Mouse (Mus musculus): Measurements from ENCODE around the gene Cdk14. TPM values are rescaled to one million over a fixed set of nuclear protein-coding genes. Genes with fewer than 3 reads are reported as not detected.

The Cdk14 gene
- polyA plus RNA-seq, 1 experiment, result 2.9 TPM

GRCm38 (mm10) chr5:5359370-5359769 is 60.7 kb downstream of the Cdk14 start:
- Histone ChIP-seq H3K4me1 (ENCODE audit: control insufficient read depth, insufficient read depth, insufficient read length) (no peaks in the 10 kb centered on the region), H3K36me3 (ENCODE audit: control insufficient read depth, insufficient read depth, low read length) (no peaks in the 10 kb centered on the region), H3K27ac (ENCODE audit: insufficient read depth, low read length) (no peak overlapping the region), H3K27me3 (ENCODE audit: control insufficient read depth, insufficient read depth, low read length) (no peaks in the 10 kb centered on the region), H3K4me3 (ENCODE audit: extremely low read depth, insufficient read depth, insufficient read length) (no peak overlapping the region)
- TF ChIP-seq POLR2A (IDR thresholded peaks at IDR 0.05; ENCODE audit: low read depth, low read length) (no peak), CTCF (IDR thresholded peaks at IDR 0.05; ENCODE audit: extremely low read depth, insufficient read depth, insufficient read length, insufficient replicate concordance) (no peak)
- WGBS, result 94% methylated on average over 5 of the region's 5 CpGs
- no peak for DNase-seq (ENCODE audit: low read depth in 1 of 2, low spot score in 2 of 2)

DNA sequence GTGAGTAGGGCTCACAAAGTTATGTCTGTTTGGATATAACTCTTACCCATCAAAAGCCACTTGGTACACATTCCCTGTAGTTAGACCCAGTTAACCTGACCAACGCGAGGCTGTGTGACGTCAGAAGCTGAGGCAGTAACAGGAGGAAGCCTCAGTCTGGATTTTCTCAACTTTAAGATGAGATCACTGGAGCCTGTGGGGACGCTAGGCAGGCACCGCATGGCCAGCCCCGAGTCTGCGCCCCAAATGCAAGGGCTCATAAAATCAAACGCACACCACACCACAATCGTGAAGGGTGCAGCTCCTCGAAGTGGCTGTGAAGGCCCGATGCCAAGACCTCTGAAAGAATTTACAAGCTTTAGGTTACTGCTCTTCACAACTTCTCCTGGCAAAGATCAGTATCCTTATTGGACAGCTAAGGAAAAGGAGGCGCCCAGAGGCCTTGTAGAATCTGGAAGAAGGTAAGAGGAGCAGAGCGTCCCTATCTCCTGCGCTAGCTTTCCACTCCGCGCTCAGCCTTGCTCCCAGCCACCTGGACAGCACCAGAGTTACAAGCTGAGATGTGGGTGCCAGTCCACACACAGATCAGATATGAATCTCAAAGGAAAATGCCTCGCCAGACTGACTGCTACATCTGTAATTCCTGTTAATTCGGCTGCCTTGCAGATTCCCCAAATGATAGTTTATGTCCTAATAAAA is 61.9 kb downstream of the Cdk14 start:
- no peaks in the 10 kb centered on the region for H3K4me1 ChIP-seq (ENCODE audit: control insufficient read depth, insufficient read depth, insufficient read length)
- 88% methylated on average over 18 of the region's 18 CpGs for WGBS
- no peaks in the 10 kb centered on the region for H3K36me3 ChIP-seq (ENCODE audit: control insufficient read depth, insufficient read depth, low read length)
- TF ChIP-seq CTCF (IDR thresholded peaks at IDR 0.05; ENCODE audit: extremely low read depth, insufficient read depth, insufficient read length, insufficient replicate concordance) (no peak), POLR2A (IDR thresholded peaks at IDR 0.05; ENCODE audit: low read depth, low read length) (no peak)
- DNase-seq (ENCODE audit: low read depth in 1 of 2, low spot score in 2 of 2), result no peak
- no peak overlapping the region for H3K4me3 ChIP-seq (ENCODE audit: extremely low read depth, insufficient read depth, insufficient read length)
- H3K27ac ChIP-seq (ENCODE audit: insufficient read depth, low read length), result no peak overlapping the region; the same call in 1 of the 2 replicates
- no peaks in the 10 kb centered on the region for H3K27me3 ChIP-seq (ENCODE audit: control insufficient read depth, insufficient read depth, low read length)

DNA sequence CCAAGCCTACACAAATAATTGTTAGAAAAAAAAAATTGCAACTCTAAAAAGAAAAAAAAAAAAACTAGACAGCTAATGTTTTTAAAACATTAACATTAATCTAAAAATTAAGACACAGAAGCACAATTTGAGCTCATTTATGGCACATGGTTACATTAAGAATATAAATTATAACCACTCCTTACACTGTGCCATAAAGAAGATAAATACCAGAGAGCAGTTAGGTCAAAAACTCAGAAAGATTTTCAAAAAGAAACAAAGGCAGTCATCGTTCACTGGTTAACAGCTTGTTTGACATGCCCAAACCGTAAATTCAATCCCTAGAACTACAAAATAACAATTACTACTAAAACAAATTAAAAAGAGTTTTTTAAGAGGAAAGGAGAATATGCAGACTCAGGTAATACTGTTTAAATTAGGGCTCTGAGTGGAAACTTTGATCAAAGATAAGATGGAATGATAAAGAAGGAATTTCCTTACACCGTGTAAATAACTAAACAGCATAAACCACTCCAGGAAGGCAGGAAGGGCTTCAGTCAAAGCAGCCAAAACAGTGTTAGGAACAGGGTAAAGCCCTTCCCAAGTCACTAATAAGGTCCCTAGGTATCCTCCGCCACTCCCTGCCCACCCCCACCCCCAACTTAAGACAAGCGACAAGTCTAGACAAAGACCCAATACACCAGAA is 65.3 kb downstream of the Cdk14 start:
- TF ChIP-seq POLR2A (IDR thresholded peaks at IDR 0.05; ENCODE audit: low read depth, low read length), result no peak
- no peak for TF ChIP-seq CTCF (IDR thresholded peaks at IDR 0.05; ENCODE audit: extremely low read depth, insufficient read depth, insufficient read length, insufficient replicate concordance)
- Histone ChIP-seq H3K4me3 (ENCODE audit: extremely low read depth, insufficient read depth, insufficient read length) (no peak overlapping the region), H3K36me3 (ENCODE audit: control insufficient read depth, insufficient read depth, low read length) (no peaks in the 10 kb centered on the region), H3K4me1 (ENCODE audit: control insufficient read depth, insufficient read depth, insufficient read length) (no peaks in the 10 kb centered on the region), H3K27ac (ENCODE audit: insufficient read depth, low read length) (no peak overlapping the region), H3K27me3 (ENCODE audit: control insufficient read depth, insufficient read depth, low read length) (no peaks in the 10 kb centered on the region)
- 77% methylated on average over 5 of the region's 5 CpGs for WGBS
- no peak for DNase-seq (ENCODE audit: low read depth in 1 of 2, low spot score in 2 of 2)

DNA sequence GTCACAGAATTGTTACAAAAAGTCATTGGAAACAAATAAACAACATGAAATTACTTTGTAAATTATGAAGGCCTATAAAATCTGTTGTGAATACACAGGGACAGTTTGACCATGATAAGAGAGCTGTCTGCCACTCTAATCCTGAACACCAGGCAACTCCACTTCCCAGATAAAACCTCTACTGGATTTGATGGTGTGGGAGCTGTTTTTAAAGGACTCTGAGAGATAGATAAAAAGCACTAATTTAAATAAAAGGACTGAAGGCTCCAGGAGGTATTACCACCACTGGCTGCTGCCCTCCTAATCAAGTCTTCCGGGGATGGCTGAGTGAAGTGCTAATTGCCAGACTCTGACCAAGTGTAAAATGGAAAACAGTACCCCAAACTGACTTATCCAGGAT is 66.2 kb downstream of the Cdk14 start:
- Histone ChIP-seq H3K4me1 (ENCODE audit: control insufficient read depth, insufficient read depth, insufficient read length) (no peaks in the 10 kb centered on the region), H3K27ac (ENCODE audit: insufficient read depth, low read length) (no peak overlapping the region)
- TF ChIP-seq POLR2A (IDR thresholded peaks at IDR 0.05; ENCODE audit: low read depth, low read length) (no peak), CTCF (IDR thresholded peaks at IDR 0.05; ENCODE audit: extremely low read depth, insufficient read depth, insufficient read length, insufficient replicate concordance) (no peak)

GRCm38 (mm10) chr5:5344646-5345045 is 75.5 kb downstream of the Cdk14 start:
- H3K27me3 ChIP-seq (ENCODE audit: control insufficient read depth, insufficient read depth, low read length), result no peaks in the 10 kb centered on the region

More for the DNA sequence above, 66.2 kb downstream of the Cdk14 start:
- H3K4me3 ChIP-seq (ENCODE audit: extremely low read depth, insufficient read depth, insufficient read length), result no peak overlapping the region
- WGBS, result 81% methylated on average over 1 of the region's 1 CpGs
- DNase-seq (ENCODE audit: low read depth in 1 of 2, low spot score in 2 of 2), result no peak
- no peaks in the 10 kb centered on the region for H3K36me3 ChIP-seq (ENCODE audit: control insufficient read depth, insufficient read depth, low read length)
- no peaks in the 10 kb centered on the region for H3K27me3 ChIP-seq (ENCODE audit: control insufficient read depth, insufficient read depth, low read length)

DNA sequence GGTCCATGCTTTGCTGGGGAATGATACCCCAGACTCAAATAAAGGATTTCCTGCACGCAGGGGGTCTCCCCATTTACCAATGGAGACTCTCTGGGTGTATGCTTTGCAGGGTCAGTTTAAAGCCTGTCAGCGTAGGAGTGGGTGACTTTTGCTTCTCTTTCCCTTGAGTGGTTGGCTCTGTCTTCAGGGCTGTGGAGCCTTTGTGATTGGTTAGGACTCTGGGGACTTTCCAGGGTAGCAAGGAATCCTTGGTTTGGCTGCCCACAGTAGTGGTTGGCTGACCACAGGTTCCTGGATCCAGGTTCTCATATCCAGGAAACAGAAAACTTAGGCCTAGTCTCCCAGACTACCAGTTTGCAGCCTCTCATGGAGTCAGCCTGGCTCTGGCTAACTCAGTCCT is 76.4 kb downstream of the Cdk14 start:
- TF ChIP-seq POLR2A (IDR thresholded peaks at IDR 0.05; ENCODE audit: low read depth, low read length) (no peak), CTCF (IDR thresholded peaks at IDR 0.05; ENCODE audit: extremely low read depth, insufficient read depth, insufficient read length, insufficient replicate concordance) (no peak)
- H3K36me3 ChIP-seq (ENCODE audit: control insufficient read depth, insufficient read depth, low read length), result no peaks in the 10 kb centered on the region
- 0 out of 2 replicates have a peak overlapping the region, but pooled peaks have one; percentile 9 for H3K27ac ChIP-seq (ENCODE audit: insufficient read depth, low read length)
- 74% methylated on average over 2 of the region's 2 CpGs for WGBS
- H3K4me1 ChIP-seq (ENCODE audit: control insufficient read depth, insufficient read depth, insufficient read length), result no peaks in the 10 kb centered on the region
- no peak overlapping the region for H3K4me3 ChIP-seq (ENCODE audit: extremely low read depth, insufficient read depth, insufficient read length)
- DNase-seq (ENCODE audit: low read depth in 1 of 2, low spot score in 2 of 2), result no peak
- no peaks in the 10 kb centered on the region for H3K27me3 ChIP-seq (ENCODE audit: control insufficient read depth, insufficient read depth, low read length)

More at GRCm38 (mm10) chr5:5344646-5345045, 75.5 kb downstream of the Cdk14 start:
- H3K27ac ChIP-seq (ENCODE audit: insufficient read depth, low read length), result no peak overlapping the region
- TF ChIP-seq CTCF (IDR thresholded peaks at IDR 0.05; ENCODE audit: extremely low read depth, insufficient read depth, insufficient read length, insufficient replicate concordance) (no peak), POLR2A (IDR thresholded peaks at IDR 0.05; ENCODE audit: low read depth, low read length) (no peak)
- H3K4me3 ChIP-seq (ENCODE audit: extremely low read depth, insufficient read depth, insufficient read length), result no peak overlapping the region
- no peaks in the 10 kb centered on the region for H3K4me1 ChIP-seq (ENCODE audit: control insufficient read depth, insufficient read depth, insufficient read length)
- WGBS, result 87% methylated on average over 5 of the region's 5 CpGs
- no peak for DNase-seq (ENCODE audit: low read depth in 1 of 2, low spot score in 2 of 2)
- H3K36me3 ChIP-seq (ENCODE audit: control insufficient read depth, insufficient read depth, low read length), result no peaks in the 10 kb centered on the region

GRCm38 (mm10) chr5:5343267-5343666 is 76.8 kb downstream of the Cdk14 start:
- Histone ChIP-seq H3K36me3 (ENCODE audit: control insufficient read depth, insufficient read depth, low read length) (no peaks in the 10 kb centered on the region), H3K27me3 (ENCODE audit: control insufficient read depth, insufficient read depth, low read length) (no peaks in the 10 kb centered on the region), H3K4me3 (ENCODE audit: extremely low read depth, insufficient read depth, insufficient read length) (no peak overlapping the region), H3K4me1 (ENCODE audit: control insufficient read depth, insufficient read depth, insufficient read length) (no peaks in the 10 kb centered on the region), H3K27ac (ENCODE audit: insufficient read depth, low read length) (0 out of 2 replicates have a peak overlapping the region, but pooled peaks have one; percentile 9)
- DNase-seq (ENCODE audit: low read depth in 1 of 2, low spot score in 2 of 2), result no peak
- WGBS, result 79% methylated on average over 2 of the region's 2 CpGs
- TF ChIP-seq POLR2A (IDR thresholded peaks at IDR 0.05; ENCODE audit: low read depth, low read length) (no peak), CTCF (IDR thresholded peaks at IDR 0.05; ENCODE audit: extremely low read depth, insufficient read depth, insufficient read length, insufficient replicate concordance) (no peak)

All from spleen, adult 2 months (tissue).